Mouse (Mus musculus) bone marrow, adult 2 months (tissue): ENCODE measurements around the gene Abca17.

Experiments used
- CTCF ChIP-seq: fragments of 200-500 bp; IDR thresholded peaks from 2 replicates; pipeline ENCODE4 v1.5.1; 2011; ENCODE audit warnings: low read length, control low read depth; ENCODE audit not compliant: control insufficient read depth, insufficient read depth
- POLR2A ChIP-seq: fragments of 200-500 bp; IDR thresholded peaks from 2 replicates; pipeline ENCODE4 v1.6.1; 2011; ENCODE audit warnings: low read depth, mild to moderate bottlenecking, control low read depth, low read length, borderline replicate concordance; ENCODE audit not compliant: control insufficient read depth

GRCm38 (mm10) chr17:24227941-24228340 is 122.9 kb downstream of the Abca17 start:
- TF ChIP-seq CTCF (no peak), POLR2A (no peak)
